Mouse (Mus musculus) heart, adult 8-10 months (tissue): ENCODE measurements around the gene Zfand2a. TPM values are rescaled to one million over a fixed set of nuclear protein-coding genes. Genes with fewer than 3 reads are reported as not detected.

Experiments
- DNase-seq: peaks from one replicate; pipeline ENCODE4 v3.0.0; 2022; ENCODE audit warnings: low spot score
- total RNA-seq, 4 experiments: library from RNA; stranded (reverse); gene quantifications; 2 replicates each; pipeline ENCODE4 v1.2.4; 2022

Zfand2a gene
- total RNA-seq, 4 experiments from 2014 or later: 16.2 to 18.2 (median 17.3) TPM

- no peak for DNase-seq
Observed at GRCm38 (mm10) chr5:139432747-139433508, 51.4 kb downstream of the Zfand2a start.

DNA sequence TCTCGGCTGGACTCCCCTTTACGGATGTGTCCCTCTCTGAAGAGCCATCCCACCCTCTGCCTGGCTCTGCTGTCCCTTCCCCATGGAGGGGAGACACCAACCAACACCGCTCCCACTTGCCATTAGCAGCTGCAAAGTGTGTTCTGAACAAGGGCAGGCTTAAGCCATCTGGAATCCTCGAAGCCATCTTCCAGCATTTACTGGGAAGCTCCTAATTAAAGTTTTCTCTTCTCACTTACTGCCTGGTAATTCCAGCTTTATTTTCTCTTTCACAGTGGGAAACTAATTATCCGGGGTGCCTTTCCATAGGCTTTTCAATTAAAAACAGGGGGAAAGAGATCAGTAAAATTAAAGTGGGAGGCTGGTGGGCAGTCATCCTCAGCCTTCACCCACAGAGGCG lies 52.0 kb downstream of the Zfand2a start:
- no peak for DNase-seq

GRCm38 (mm10) chr5:139429818-139430341 lies 54.5 kb downstream of the Zfand2a start:
- no peak for DNase-seq

- DNase-seq: no peak
Observed at GRCm38 (mm10) chr5:139427989-139428388, 56.4 kb downstream of the Zfand2a start.

DNA sequence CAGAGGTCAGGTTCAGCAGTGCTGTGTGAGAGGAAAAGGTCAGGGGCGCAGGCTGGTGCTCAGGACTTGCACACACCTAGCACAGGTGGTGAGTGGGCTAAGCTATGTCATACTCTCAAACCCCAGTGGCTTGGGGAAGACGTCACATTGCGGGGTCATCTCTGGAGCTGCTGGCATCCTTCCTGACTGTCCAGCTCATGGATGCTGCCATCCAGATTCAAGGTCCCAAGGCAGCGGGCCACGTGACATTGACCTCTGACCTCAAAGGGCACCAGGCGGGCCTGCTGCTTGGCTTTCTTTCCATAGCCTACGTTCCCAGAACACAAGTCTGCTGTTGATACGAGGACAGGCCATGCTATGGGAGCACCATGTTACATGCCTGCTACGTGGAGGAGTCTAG lies 57.3 kb downstream of the Zfand2a start:
- no peak for DNase-seq

DNA sequence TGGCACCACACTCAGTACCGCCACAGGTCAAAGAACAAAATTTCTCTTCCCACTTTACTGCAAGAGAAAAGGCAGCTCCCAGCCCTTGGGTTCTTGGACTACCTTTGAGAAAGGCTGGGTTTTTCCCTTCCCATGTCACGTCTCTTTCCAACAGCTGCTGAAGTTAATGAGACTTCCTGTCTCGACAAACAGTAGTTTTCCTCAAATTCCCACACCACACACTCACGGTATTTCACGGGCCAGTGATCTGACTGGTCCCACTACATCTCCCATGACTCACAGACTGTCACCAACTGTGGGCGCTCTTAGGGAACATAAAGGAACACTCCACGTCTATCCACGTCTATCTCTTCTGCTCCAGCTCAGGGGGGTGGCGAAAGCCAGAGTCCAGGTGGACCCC lies 59.2 kb downstream of the Zfand2a start:
- no peak for DNase-seq

DNA sequence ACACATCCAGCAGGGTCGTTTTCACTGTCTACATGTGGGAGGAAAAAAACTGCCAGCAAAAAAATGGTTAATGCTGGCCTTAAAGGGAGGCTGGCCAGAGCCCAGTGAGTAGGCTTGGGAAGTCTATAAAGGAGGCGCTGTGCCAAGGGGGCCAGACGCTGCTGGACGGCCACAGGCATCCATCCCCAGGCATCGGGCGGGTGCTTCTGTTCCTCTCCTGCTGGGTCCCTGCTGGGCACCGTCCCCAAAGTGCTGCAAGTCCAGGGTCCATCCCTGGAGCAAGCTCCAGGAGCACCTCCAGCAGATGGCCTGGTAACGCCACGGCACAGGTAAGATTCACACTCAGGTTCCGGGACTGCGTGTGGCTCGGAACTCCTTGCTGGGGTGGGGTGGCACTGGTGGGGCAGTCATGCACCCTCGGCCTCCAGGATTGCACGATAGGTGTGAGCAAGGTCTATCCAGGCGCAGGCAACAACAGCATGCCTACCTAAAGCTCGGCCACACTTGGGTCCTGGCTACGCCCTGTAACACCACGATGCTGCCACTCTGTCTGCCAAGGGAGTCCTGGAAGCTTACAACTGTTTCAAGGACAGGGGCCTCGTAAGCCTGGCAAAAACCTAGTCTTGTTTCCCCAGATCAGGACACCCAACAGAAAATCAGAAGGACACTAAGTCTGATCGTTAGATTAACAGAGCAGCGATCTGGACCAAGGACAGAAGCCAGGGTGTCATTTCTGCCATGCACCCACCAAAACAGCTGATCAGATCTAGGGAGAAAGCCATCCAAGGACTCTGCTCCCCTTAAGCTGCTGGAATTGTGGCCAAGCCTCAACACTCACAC lies 61.1 kb downstream of the Zfand2a start, which contains the start of gene Gper1:
Gper1 (plus strand) TSS at position 126 of the 840 bp plus-strand sequence.
- no peak for DNase-seq

Other genes starting within 250 kb of the Zfand2a start
- gene Get4, start 232.2 kb downstream of the Zfand2a start, total RNA-seq: 10 to 100 TPM; 39.1 to 45.9 (median 43.7) TPM
- 1 to 10 TPM; 2.1 to 4.2 (median 2.9) TPM for gene Adap1, start 158.9 kb downstream of the Zfand2a start, total RNA-seq
- 100 to 1,000 TPM in 3 of 4 experiments, 10 to 100 TPM in 1; 96.9 to 114 (median 106) TPM for gene Cox19, start 133.1 kb downstream of the Zfand2a start, total RNA-seq
- not detected for gene Cyp2w1, start 131.9 kb downstream of the Zfand2a start, total RNA-seq
- gene Gpr146, start 106.9 kb downstream of the Zfand2a start, total RNA-seq: 10 to 100 TPM; 43.1 to 55.6 (median 47.0) TPM
- gene C130050O18Rik, start 79.3 kb downstream of the Zfand2a start, total RNA-seq: 1 to 10 TPM in 1 of 4 experiments, under 1 TPM in 3; 0.49 to 1.2 (median 0.72) TPM
- 1 to 10 TPM; 1.1 to 1.6 (median 1.3) TPM for gene Gper1, start 61.4 kb downstream of the Zfand2a start, total RNA-seq
- 1 to 10 TPM; 5.4 to 8.7 (median 6.8) TPM for gene 3110082I17Rik, start 24.0 kb downstream of the Zfand2a start, total RNA-seq
- not detected for gene Uncx, start 58.9 kb upstream of the Zfand2a start, total RNA-seq